Mouse (Mus musculus) hindlimb bud, embryonic 11.5 days (tissue): ENCODE measurements around the gene Aicda.

Experiments
- DNase-seq: peaks from one replicate; pipeline ENCODE4 v3.0.0-alpha.2; 2012; ENCODE audit warnings: low read depth, low spot score; ENCODE audit errors: extremely low spot score

The Aicda gene

GRCm38 (mm10) chr6:122599054-122599737 is 45.6 kb downstream of the Aicda start:
- DNase-seq, result no peak

GRCm38 (mm10) chr6:122600066-122600646 is 46.6 kb downstream of the Aicda start:
- DNase-seq, result no peak

- DNase-seq, result no peak
Observed at GRCm38 (mm10) chr6:122601031-122601430, 47.4 kb downstream of the Aicda start.

- no peak for DNase-seq
Observed at GRCm38 (mm10) chr6:122601615-122602014, 48.0 kb downstream of the Aicda start.

GRCm38 (mm10) chr6:122602242-122602991 is 48.8 kb downstream of the Aicda start, which contains the start of gene Apobec1:
Gene Apobec1 (minus strand): TSS chr6:122602444.
- DNase-seq, result no peak

- DNase-seq, result no peak
Observed at GRCm38 (mm10) chr6:122602992-122603322, 49.4 kb downstream of the Aicda start.

GRCm38 (mm10) chr6:122604260-122604659 is 50.7 kb downstream of the Aicda start:
- DNase-seq, result no peak

- no peak for DNase-seq
Observed at GRCm38 (mm10) chr6:122605483-122605882, 51.9 kb downstream of the Aicda start.

- no peak for DNase-seq
Observed at GRCm38 (mm10) chr6:122606661-122607060, 53.1 kb downstream of the Aicda start.

- no peak for DNase-seq
Observed at GRCm38 (mm10) chr6:122607700-122608099, 54.1 kb downstream of the Aicda start.

- DNase-seq, result no peak
Observed at GRCm38 (mm10) chr6:122608434-122609376, 55.1 kb downstream of the Aicda start.

- DNase-seq, result no peak
Observed at GRCm38 (mm10) chr6:122609377-122609728, 55.8 kb downstream of the Aicda start.

- no peak for DNase-seq
Observed at GRCm38 (mm10) chr6:122609771-122610170, 56.2 kb downstream of the Aicda start, which contains the start of gene Gdf3. Gene Gdf3 (minus strand): TSS chr6:122610087.

GRCm38 (mm10) chr6:122612426-122612825 is 58.8 kb downstream of the Aicda start:
- DNase-seq, result no peak
